Mouse (Mus musculus) liver, embryonic 12.5 days (tissue): ENCODE measurements around the gene Bola1. TPM values are rescaled to one million over a fixed set of nuclear protein-coding genes. Genes with fewer than 3 reads are reported as not detected.
A peak's percentile ranks its signal among the peaks of the same experiment; 100 is the strongest.
"Not testable (repeated sequence)": the region's sequence is repeated elsewhere in the genome, so short reads cannot be mapped to it uniquely, and the experiment has no call there.

Source experiments
- ATAC-seq: fragments of 200-750 bp; cut with Nextera tagmentation; 2 replicates; pipeline ENCODE4 v1.8.0; 2017; ENCODE audit warnings: moderate number of reproducible peaks, mild to moderate bottlenecking, moderate library complexity
- H3K27ac ChIP-seq: fragments of 300-500 bp; sonication (generic); 2 replicates; pipeline ENCODE4 v1.5.1; 2016; ENCODE audit warnings: mild to moderate bottlenecking
- H3K27me3 ChIP-seq: fragments of 300-500 bp; sonication (generic); replicated peaks from 2 replicates; pipeline ENCODE4 v1.6.1; 2016; ENCODE audit warnings: mild to moderate bottlenecking, moderate library complexity
- H3K36me3 ChIP-seq: fragments of 300-500 bp; sonication (generic); 2 replicates; pipeline ENCODE4 v1.6.1; 2016; ENCODE audit warnings: mild to moderate bottlenecking, moderate library complexity
- H3K4me1 ChIP-seq: fragments of 300-500 bp; sonication (generic); 2 replicates; pipeline ENCODE4 v1.6.1; 2016
- H3K4me2 ChIP-seq: fragments of 300-500 bp; sonication (generic); 2 replicates; pipeline ENCODE4 v1.6.1; 2016; ENCODE audit warnings: mild to moderate bottlenecking, moderate library complexity
- H3K4me3 ChIP-seq: fragments of 300-500 bp; sonication (generic); 2 replicates; pipeline ENCODE4 v1.5.1; 2016; ENCODE audit warnings: mild to moderate bottlenecking, moderate library complexity
- H3K9ac ChIP-seq: fragments of 300-500 bp; sonication (generic); 2 replicates; pipeline ENCODE4 v1.6.1; 2016; ENCODE audit warnings: mild to moderate bottlenecking, moderate library complexity
- H3K9me3 ChIP-seq: fragments of 300-500 bp; sonication (generic); replicated peaks from 2 replicates; pipeline ENCODE4 v1.6.1; 2016; ENCODE audit warnings: mild to moderate bottlenecking, moderate library complexity
- WGBS: fragments of 180-500 bp; shearing (Covaris S2); methylation state at CpG from one replicate; pipeline ENCODE4 v1.1.7; 2016; ENCODE audit not compliant: insufficient replicate concordance; 5-methylcytosine and 5-hydroxymethylcytosine counted together
- polyA plus RNA-seq: library from polyadenylated mRNA; unstranded; fragments of >200 nt; fragmentation: Nextera tagmentation; extraction: Ambion mirVana; gene quantifications from 2 replicates; pipeline ENCODE4 v1.2.1, GENCODE M21; 2016

Bola1 gene
- polyA plus RNA-seq, 1 experiment from 2014 or later: 57.4 TPM

- Histone ChIP-seq H3K4me1 (peaks cover 55% of the 10 kb centered on the region), H3K4me3 (no peak overlapping the region)
- no peak for ATAC-seq
Measured at GRCm38 (mm10) chr3:96260220-96260619, 40.7 kb upstream of the Bola1 start.

GRCm38 (mm10) chr3:96257190-96257589, 37.7 kb upstream of the Bola1 start:
- H3K36me3 ChIP-seq: no peaks in the 10 kb centered on the region
- 77% methylated on average over 3 of the region's 3 CpGs for WGBS

More at GRCm38 (mm10) chr3:96260220-96260619, 40.7 kb upstream of the Bola1 start:
- H3K9ac ChIP-seq: no peak overlapping the region
- 79% methylated on average over 5 of the region's 5 CpGs for WGBS
- H3K4me2 ChIP-seq: no peak overlapping the region
- no peaks in the 10 kb centered on the region for H3K27me3 ChIP-seq
- no peak overlapping the region for H3K27ac ChIP-seq
- H3K9me3 ChIP-seq: no peaks in the 10 kb centered on the region
- H3K36me3 ChIP-seq: no peaks in the 10 kb centered on the region

GRCm38 (mm10) chr3:96255926-96256593, 36.6 kb upstream of the Bola1 start:
- WGBS: 64% methylated on average over 5 of the region's 5 CpGs
- Histone ChIP-seq H3K36me3 (no peaks in the 10 kb centered on the region), H3K4me1 (peaks cover 57% of the 10 kb centered on the region), H3K9ac (peak overlapping the region; percentile 2; the same call in 1 of the 2 replicates), H3K27me3 (no peaks in the 10 kb centered on the region), H3K9me3 (no peaks in the 10 kb centered on the region), H3K27ac (no peak overlapping the region), H3K4me3 (no peak overlapping the region), H3K4me2 (no peak overlapping the region)
- ATAC-seq: no peak

More at GRCm38 (mm10) chr3:96257190-96257589, 37.7 kb upstream of the Bola1 start:
- 0 out of 2 replicates have a peak overlapping the region, but pooled peaks have one; percentile 9 for H3K27ac ChIP-seq
- H3K4me1 ChIP-seq: peaks cover 65% of the 10 kb centered on the region
- H3K27me3 ChIP-seq: no peaks in the 10 kb centered on the region
- no peak overlapping the region for H3K9ac ChIP-seq
- no peak overlapping the region for H3K4me3 ChIP-seq
- no peak for ATAC-seq
- no peaks in the 10 kb centered on the region for H3K9me3 ChIP-seq
- H3K4me2 ChIP-seq: no peak overlapping the region

- Histone ChIP-seq H3K4me3 (0 out of 2 replicates have a peak overlapping the region, but pooled peaks have one; percentile 6), H3K4me2 (peak overlapping the region; percentile 55), H3K36me3 (no peaks in the 10 kb centered on the region), H3K9me3 (no peaks in the 10 kb centered on the region), H3K9ac (peak overlapping the region; percentile 54), H3K4me1 (peaks cover 66% of the 10 kb centered on the region), H3K27me3 (no peaks in the 10 kb centered on the region), H3K27ac (peak overlapping the region; percentile 86)
- ATAC-seq: peak; percentile 92
- 18% methylated on average over 10 of the region's 10 CpGs for WGBS
Measured at GRCm38 (mm10) chr3:96254683-96255355, 35.3 kb upstream of the Bola1 start.

- H3K27me3 ChIP-seq: no peaks in the 10 kb centered on the region
- peaks cover 78% of the 10 kb centered on the region for H3K4me1 ChIP-seq
- 81% methylated on average over 3 of the region's 3 CpGs for WGBS
- H3K9me3 ChIP-seq: no peaks in the 10 kb centered on the region
- H3K27ac ChIP-seq: no peak overlapping the region
- no peak overlapping the region for H3K4me3 ChIP-seq
- no peaks in the 10 kb centered on the region for H3K36me3 ChIP-seq
- no peak for ATAC-seq
- H3K9ac ChIP-seq: no peak overlapping the region
- no peak overlapping the region for H3K4me2 ChIP-seq
Measured at GRCm38 (mm10) chr3:96251787-96252186, 32.3 kb upstream of the Bola1 start.

GRCm38 (mm10) chr3:96250890-96251289, 31.4 kb upstream of the Bola1 start:
- WGBS: 49% methylated on average over 3 of the region's 3 CpGs
- H3K27me3 ChIP-seq: no peaks in the 10 kb centered on the region
- ATAC-seq: no peak
- peaks cover 71% of the 10 kb centered on the region for H3K4me1 ChIP-seq
- H3K4me2 ChIP-seq: peak overlapping the region; percentile 32
- H3K4me3 ChIP-seq: no peak overlapping the region
- H3K9ac ChIP-seq: peak overlapping the region; percentile 57
- no peaks in the 10 kb centered on the region for H3K36me3 ChIP-seq
- no peaks in the 10 kb centered on the region for H3K9me3 ChIP-seq
- peak overlapping the region; percentile 96 for H3K27ac ChIP-seq

- peak overlapping the region; percentile 71 for H3K4me2 ChIP-seq
- H3K4me3 ChIP-seq: peak overlapping the region; percentile 61
- peak overlapping the region; percentile 96 for H3K27ac ChIP-seq
- H3K9me3 ChIP-seq: no peaks in the 10 kb centered on the region
- ATAC-seq: no peak
- peak overlapping the region; percentile 87 for H3K9ac ChIP-seq
- H3K36me3 ChIP-seq: no peaks in the 10 kb centered on the region
- H3K27me3 ChIP-seq: no peaks in the 10 kb centered on the region
- WGBS: 57% methylated on average over 4 of the region's 4 CpGs
- H3K4me1 ChIP-seq: peaks cover 60% of the 10 kb centered on the region
Measured at GRCm38 (mm10) chr3:96249034-96249345, 29.5 kb upstream of the Bola1 start.

- H3K4me1 ChIP-seq: peaks cover 60% of the 10 kb centered on the region
Measured at GRCm38 (mm10) chr3:96248141-96249033, 28.9 kb upstream of the Bola1 start.

GRCm38 (mm10) chr3:96247356-96248140, 28.0 kb upstream of the Bola1 start:
- Histone ChIP-seq H3K4me3 (peak overlapping the region; percentile 61), H3K9ac (peak overlapping the region; percentile 87), H3K27me3 (no peaks in the 10 kb centered on the region), H3K36me3 (no peaks in the 10 kb centered on the region), H3K9me3 (no peaks in the 10 kb centered on the region), H3K27ac (peak overlapping the region; percentile 96), H3K4me2 (peak overlapping the region; percentile 71), H3K4me1 (peaks cover 59% of the 10 kb centered on the region)
- ATAC-seq: no peak
- under 1% methylated on average over 11 of the region's 11 CpGs for WGBS

More at GRCm38 (mm10) chr3:96248141-96249033, 28.9 kb upstream of the Bola1 start:
- peak overlapping the region; percentile 87 for H3K9ac ChIP-seq
- peak overlapping the region; percentile 96 for H3K27ac ChIP-seq
- no peak for ATAC-seq
- H3K4me3 ChIP-seq: peak overlapping the region; percentile 61
- H3K27me3 ChIP-seq: no peaks in the 10 kb centered on the region
- no peaks in the 10 kb centered on the region for H3K9me3 ChIP-seq
- 41% methylated on average over 6 of the region's 6 CpGs for WGBS
- no peaks in the 10 kb centered on the region for H3K36me3 ChIP-seq
- peak overlapping the region; percentile 71 for H3K4me2 ChIP-seq

- Histone ChIP-seq H3K9ac (peak within 1 kb of the TSS; percentile 87), H3K27ac (peak within 1 kb of the TSS; percentile 96), H3K4me1 (peaks cover 62% of the 10 kb centered on the region), H3K4me3 (peak within 1 kb of the TSS; percentile 61), H3K4me2 (peak within 1 kb of the TSS; percentile 71)
- H3K27me3 ChIP-seq, H3K36me3 ChIP-seq, H3K9me3 ChIP-seq: not testable (repeated sequence)
- peak; percentile 86 for ATAC-seq
- WGBS: no CpG with 5 or more reads among the region's 47 CpGs
Measured at GRCm38 (mm10) chr3:96246427-96246856, 26.9 kb upstream of the Bola1 start, which contains the start of gene Hist2h3c1. TSS of gene Hist2h3c1 (plus strand) at chr3:96246685.

- Histone ChIP-seq H3K4me3 (peak overlapping the region; percentile 39), H3K27ac (peak overlapping the region; percentile 92), H3K4me1 (peaks cover 65% of the 10 kb centered on the region), H3K4me2 (peak overlapping the region; percentile 43), H3K9ac (0 out of 2 replicates have a peak overlapping the region, but pooled peaks have one; percentile 50)
- WGBS: under 1% methylated on average over 10 of the region's 21 CpGs
- H3K9me3 ChIP-seq, H3K27me3 ChIP-seq, H3K36me3 ChIP-seq, ATAC-seq: not testable (repeated sequence)
Measured at GRCm38 (mm10) chr3:96246018-96246417, 26.5 kb upstream of the Bola1 start.
